Mouse (Mus musculus): ENCODE data around the gene Nr1h2. TPM values are rescaled to one million over a fixed set of nuclear protein-coding genes. Genes with fewer than 3 reads are reported as not detected.

Nr1h2 gene
- polyA plus RNA-seq, 1 experiment from 2014 or later, result 70.2 TPM

GRCm38 (mm10) chr7:44596051-44596450 lies 42.3 kb upstream of the Nr1h2 start:
- Histone ChIP-seq H3K36me3 (ENCODE audit: control insufficient read depth, insufficient read depth, low read length) (no peaks in the 10 kb centered on the region), H3K27ac (replicated peaks; ENCODE audit: low read depth, low read length) (no peak overlapping the region), H3K4me2 (ENCODE audit: low read depth, severe bottlenecking) (no peak overlapping the region), H3K9me3 (ENCODE audit: control insufficient read depth, low read length) (no peaks in the 10 kb centered on the region), H3K9ac (ENCODE audit: low read length) (no peak overlapping the region), H3K27me3 (ENCODE audit: control insufficient read depth, insufficient read depth, low read length) (peaks cover 28% of the 10 kb centered on the region), H3K4me3 (ENCODE audit: low read depth, low read length) (no peak overlapping the region), H3K4me1 (ENCODE audit: control insufficient read depth, insufficient read depth, low read length) (0 out of 2 replicates have a peak, but pooled peaks cover 6% of the 10 kb centered on the region)
- 89% methylated on average over 4 of the region's 6 CpGs for WGBS
- DNase-seq (ENCODE audit: low spot score), result no peak
- ATAC-seq (ENCODE audit: insufficient number of reproducible peaks, low FRiP score, low TSS enrichment, low read depth), result no peak

- Histone ChIP-seq H3K9ac (ENCODE audit: low read length) (no peak overlapping the region), H3K9me3 (ENCODE audit: control insufficient read depth, low read length) (no peaks in the 10 kb centered on the region), H3K36me3 (ENCODE audit: control insufficient read depth, insufficient read depth, low read length) (no peaks in the 10 kb centered on the region), H3K4me1 (ENCODE audit: control insufficient read depth, insufficient read depth, low read length) (0 out of 2 replicates have a peak, but pooled peaks cover 6% of the 10 kb centered on the region), H3K4me3 (ENCODE audit: low read depth, low read length) (no peak overlapping the region), H3K27ac (replicated peaks; ENCODE audit: low read depth, low read length) (no peak overlapping the region), H3K27me3 (ENCODE audit: control insufficient read depth, insufficient read depth, low read length) (peaks cover 31% of the 10 kb centered on the region), H3K4me2 (ENCODE audit: low read depth, severe bottlenecking) (no peak overlapping the region)
- ATAC-seq (ENCODE audit: insufficient number of reproducible peaks, low FRiP score, low TSS enrichment, low read depth) (no peak), DNase-seq (ENCODE audit: low spot score) (no peak)
- WGBS, result 95% methylated on average over 20 of the region's 20 CpGs
These were observed 41.4 kb upstream of the Nr1h2 start for GRCm38 (mm10) chr7:44595131-44595561.

- no peak overlapping the region for H3K9ac ChIP-seq (ENCODE audit: low read length)
- H3K36me3 ChIP-seq (ENCODE audit: control insufficient read depth, insufficient read depth, low read length), result no peaks in the 10 kb centered on the region
- ATAC-seq (ENCODE audit: insufficient number of reproducible peaks, low FRiP score, low TSS enrichment, low read depth) (no peak), DNase-seq (ENCODE audit: low spot score) (no peak)
- H3K9me3 ChIP-seq (ENCODE audit: control insufficient read depth, low read length), result no peaks in the 10 kb centered on the region
- 78% methylated on average over 6 of the region's 6 CpGs for WGBS
- no peak overlapping the region for H3K4me2 ChIP-seq (ENCODE audit: low read depth, severe bottlenecking)
- no peak overlapping the region for H3K4me3 ChIP-seq (ENCODE audit: low read depth, low read length)
- H3K27me3 ChIP-seq (ENCODE audit: control insufficient read depth, insufficient read depth, low read length), result peaks cover 39% of the 10 kb centered on the region
- no peak overlapping the region for H3K27ac ChIP-seq (replicated peaks; ENCODE audit: low read depth, low read length)
- H3K4me1 ChIP-seq (ENCODE audit: control insufficient read depth, insufficient read depth, low read length), result 0 out of 2 replicates have a peak, but pooled peaks cover 9% of the 10 kb centered on the region
These were observed 40.5 kb upstream of the Nr1h2 start for GRCm38 (mm10) chr7:44594291-44594690.

- peaks cover 9% of the 10 kb centered on the region; the same call in 1 of the 2 replicates for H3K4me1 ChIP-seq (ENCODE audit: control insufficient read depth, insufficient read depth, low read length)
- no peak overlapping the region for H3K9ac ChIP-seq (ENCODE audit: low read length)
- no peak overlapping the region for H3K4me3 ChIP-seq (ENCODE audit: low read depth, low read length)
- under 1% methylated on average over 22 of the region's 22 CpGs for WGBS
- ATAC-seq (ENCODE audit: insufficient number of reproducible peaks, low FRiP score, low TSS enrichment, low read depth) (peak; percentile 46), DNase-seq (ENCODE audit: low spot score) (peak; percentile 92)
- H3K9me3 ChIP-seq (ENCODE audit: control insufficient read depth, low read length), result no peaks in the 10 kb centered on the region
- H3K27ac ChIP-seq (replicated peaks; ENCODE audit: low read depth, low read length), result no peak overlapping the region
- no peaks in the 10 kb centered on the region for H3K36me3 ChIP-seq (ENCODE audit: control insufficient read depth, insufficient read depth, low read length)
- H3K4me2 ChIP-seq (ENCODE audit: low read depth, severe bottlenecking), result no peak overlapping the region; the same call in 1 of the 2 replicates
- H3K27me3 ChIP-seq (ENCODE audit: control insufficient read depth, insufficient read depth, low read length), result peaks cover 42% of the 10 kb centered on the region
These were observed 40.0 kb upstream of the Nr1h2 start for GRCm38 (mm10) chr7:44593775-44594174.

- H3K36me3 ChIP-seq (ENCODE audit: control insufficient read depth, insufficient read depth, low read length), result no peaks in the 10 kb centered on the region
- no peak overlapping the region for H3K4me2 ChIP-seq (ENCODE audit: low read depth, severe bottlenecking)
- WGBS, result 1% methylated on average over 15 of the region's 15 CpGs
- no peak overlapping the region for H3K4me3 ChIP-seq (ENCODE audit: low read depth, low read length)
- no peak overlapping the region for H3K9ac ChIP-seq (ENCODE audit: low read length)
- no peak overlapping the region for H3K27ac ChIP-seq (replicated peaks; ENCODE audit: low read depth, low read length)
- ATAC-seq (ENCODE audit: insufficient number of reproducible peaks, low FRiP score, low TSS enrichment, low read depth), result no peak
- H3K27me3 ChIP-seq (ENCODE audit: control insufficient read depth, insufficient read depth, low read length), result peaks cover 48% of the 10 kb centered on the region
- no peaks in the 10 kb centered on the region for H3K9me3 ChIP-seq (ENCODE audit: control insufficient read depth, low read length)
- H3K4me1 ChIP-seq (ENCODE audit: control insufficient read depth, insufficient read depth, low read length), result peaks cover 15% of the 10 kb centered on the region; the same call in 1 of the 2 replicates
- DNase-seq (ENCODE audit: low spot score), result no peak
These were observed 39.3 kb upstream of the Nr1h2 start for GRCm38 (mm10) chr7:44593051-44593450.

GRCm38 (mm10) chr7:44591348-44592116 lies 37.8 kb upstream of the Nr1h2 start:
- H3K36me3 ChIP-seq (ENCODE audit: control insufficient read depth, insufficient read depth, low read length), result no peaks in the 10 kb centered on the region
- peaks cover 63% of the 10 kb centered on the region for H3K27me3 ChIP-seq (ENCODE audit: control insufficient read depth, insufficient read depth, low read length)
- no peak overlapping the region for H3K27ac ChIP-seq (replicated peaks; ENCODE audit: low read depth, low read length)
- H3K9ac ChIP-seq (ENCODE audit: low read length), result no peak overlapping the region; the same call in 1 of the 2 replicates
- peaks cover 15% of the 10 kb centered on the region; the same call in 1 of the 2 replicates for H3K4me1 ChIP-seq (ENCODE audit: control insufficient read depth, insufficient read depth, low read length)
- no peaks in the 10 kb centered on the region for H3K9me3 ChIP-seq (ENCODE audit: control insufficient read depth, low read length)
- ATAC-seq (ENCODE audit: insufficient number of reproducible peaks, low FRiP score, low TSS enrichment, low read depth) (no peak), DNase-seq (ENCODE audit: low spot score) (peak; percentile 35)
- 1% methylated on average over 56 of the region's 60 CpGs for WGBS
- peak overlapping the region; percentile 98 for H3K4me2 ChIP-seq (ENCODE audit: low read depth, severe bottlenecking)
- peak overlapping the region; percentile 47 for H3K4me3 ChIP-seq (ENCODE audit: low read depth, low read length)

GRCm38 (mm10) chr7:44590402-44591347 lies 36.9 kb upstream of the Nr1h2 start, which contains the start of gene Kcnc3:
Gene Kcnc3 (plus strand): TSS chr7:44590664.
- Histone ChIP-seq H3K36me3 (ENCODE audit: control insufficient read depth, insufficient read depth, low read length) (no peaks in the 10 kb centered on the region), H3K4me3 (ENCODE audit: low read depth, low read length) (peak within 1 kb of the TSS; percentile 47), H3K4me1 (ENCODE audit: control insufficient read depth, insufficient read depth, low read length) (peaks cover 15% of the 10 kb centered on the region; the same call in 1 of the 2 replicates), H3K4me2 (ENCODE audit: low read depth, severe bottlenecking) (peak within 1 kb of the TSS; percentile 98), H3K27ac (replicated peaks; ENCODE audit: low read depth, low read length) (no peak within 1 kb of the TSS), H3K9ac (ENCODE audit: low read length) (no peak within 1 kb of the TSS; the same call in 1 of the 2 replicates), H3K9me3 (ENCODE audit: control insufficient read depth, low read length) (no peaks in the 10 kb centered on the region), H3K27me3 (ENCODE audit: control insufficient read depth, insufficient read depth, low read length) (peaks cover 69% of the 10 kb centered on the region)
- DNase-seq (ENCODE audit: low spot score), result peak; percentile 93
- under 1% methylated on average over 77 of the region's 80 CpGs for WGBS
- ATAC-seq (ENCODE audit: insufficient number of reproducible peaks, low FRiP score, low TSS enrichment, low read depth), result peak; percentile 89

GRCm38 (mm10) chr7:44589946-44590345 lies 36.2 kb upstream of the Nr1h2 start:
- ATAC-seq (ENCODE audit: insufficient number of reproducible peaks, low FRiP score, low TSS enrichment, low read depth) (no peak), DNase-seq (ENCODE audit: low spot score) (no peak)
- Histone ChIP-seq H3K4me2 (ENCODE audit: low read depth, severe bottlenecking) (peak overlapping the region; percentile 98; the same call in 1 of the 2 replicates), H3K9me3 (ENCODE audit: control insufficient read depth, low read length) (no peaks in the 10 kb centered on the region), H3K4me3 (ENCODE audit: low read depth, low read length) (peak overlapping the region; percentile 3; the same call in 1 of the 2 replicates), H3K36me3 (ENCODE audit: control insufficient read depth, insufficient read depth, low read length) (no peaks in the 10 kb centered on the region), H3K9ac (ENCODE audit: low read length) (no peak overlapping the region), H3K27ac (replicated peaks; ENCODE audit: low read depth, low read length) (no peak overlapping the region), H3K4me1 (ENCODE audit: control insufficient read depth, insufficient read depth, low read length) (peaks cover 15% of the 10 kb centered on the region; the same call in 1 of the 2 replicates), H3K27me3 (ENCODE audit: control insufficient read depth, insufficient read depth, low read length) (peaks cover 75% of the 10 kb centered on the region)
- WGBS, result 2% methylated on average over 13 of the region's 13 CpGs
